Mouse (Mus musculus): Measurements from ENCODE around the gene Larp4. TPM values are rescaled to one million over a fixed set of nuclear protein-coding genes. Genes with fewer than 3 reads are reported as not detected.
A peak's percentile ranks its signal among the peaks of the same experiment; 100 is the strongest.

The Larp4 gene
- total RNA-seq, 2 experiments from 2014 or later, result 43.2 to 43.5 TPM

DNA sequence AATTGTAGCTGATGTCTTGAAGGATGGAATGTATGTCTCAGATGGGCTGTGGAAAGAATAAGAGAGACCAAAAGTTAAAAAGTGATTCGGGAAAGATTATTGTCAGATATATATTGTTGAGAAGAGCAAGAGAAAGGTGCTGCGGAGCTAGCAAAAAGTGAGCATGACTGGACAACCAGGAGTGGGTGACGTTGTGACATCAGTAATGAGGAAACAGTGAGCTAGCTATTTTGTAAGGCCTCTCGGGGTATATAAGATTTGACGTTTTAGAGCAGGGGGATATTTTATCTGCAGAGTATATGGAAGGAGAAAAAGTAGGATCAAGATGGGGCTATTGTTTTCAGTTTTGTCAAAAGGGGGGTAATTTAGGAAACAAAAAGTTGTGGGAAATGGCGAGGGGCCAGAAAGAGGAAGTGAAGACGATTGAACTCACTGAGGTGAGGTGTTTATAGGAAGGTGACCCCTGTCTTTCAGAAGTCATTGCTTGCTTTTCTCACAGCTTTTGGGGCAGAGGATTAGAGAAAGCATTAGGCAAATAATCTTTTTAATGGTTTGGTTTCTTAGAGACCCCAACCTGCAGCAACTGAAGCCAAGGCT is 34.9 kb downstream of the Larp4 start:
- no peak for DNase-seq

GRCm38 (mm10) chr15:100006180-100006579 is 36.3 kb downstream of the Larp4 start:
- DNase-seq, result no peak

DNA sequence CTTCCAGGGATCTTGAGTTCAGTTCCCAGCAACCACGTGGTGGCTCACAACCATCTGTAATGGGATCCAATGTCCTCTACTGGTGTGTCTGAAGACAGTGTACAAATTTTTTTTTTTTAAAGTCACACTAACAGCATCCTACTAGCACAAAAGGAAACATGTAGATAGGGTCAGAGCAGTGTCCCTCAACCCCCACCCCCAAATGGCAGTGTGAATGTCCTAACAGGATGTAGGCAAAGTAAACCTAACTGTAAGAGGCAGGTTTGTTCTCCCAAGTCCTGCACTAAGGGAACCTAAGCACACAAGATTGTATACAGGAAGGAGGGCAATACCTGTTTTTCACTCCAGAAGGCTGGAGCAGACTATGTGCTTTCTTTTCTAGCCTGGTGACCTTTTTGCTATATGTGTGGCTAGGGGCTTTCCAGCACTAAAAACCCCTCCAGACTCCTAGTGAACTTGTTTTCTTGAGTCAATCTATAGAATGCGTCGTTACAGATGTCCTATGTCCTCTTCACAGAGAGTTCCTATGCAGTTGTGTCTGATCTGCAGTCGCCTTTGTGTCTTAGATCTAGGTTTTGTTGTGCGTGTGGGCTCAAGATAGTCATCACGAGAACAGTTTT is 48.5 kb downstream of the Larp4 start:
- DNase-seq, result no peak

DNA sequence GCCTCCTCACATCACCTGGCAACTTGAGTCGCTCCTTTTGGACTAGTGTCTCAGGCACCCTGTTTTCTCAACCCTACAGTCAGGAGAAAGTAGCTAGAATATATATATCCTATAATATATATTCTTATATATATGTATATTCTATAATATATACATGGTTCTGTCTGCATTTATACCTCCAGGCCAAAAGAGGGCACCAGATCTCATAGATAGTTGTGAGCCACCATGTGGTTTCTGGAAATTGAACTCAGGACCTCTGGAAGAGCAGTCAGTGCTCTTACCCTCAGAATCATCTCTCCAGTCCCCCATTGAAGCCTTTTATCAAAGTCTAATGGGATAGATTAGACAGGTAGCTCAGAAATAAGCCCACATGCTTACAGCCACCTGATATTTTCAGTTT is 51.3 kb downstream of the Larp4 start:
- no peak for DNase-seq

DNA sequence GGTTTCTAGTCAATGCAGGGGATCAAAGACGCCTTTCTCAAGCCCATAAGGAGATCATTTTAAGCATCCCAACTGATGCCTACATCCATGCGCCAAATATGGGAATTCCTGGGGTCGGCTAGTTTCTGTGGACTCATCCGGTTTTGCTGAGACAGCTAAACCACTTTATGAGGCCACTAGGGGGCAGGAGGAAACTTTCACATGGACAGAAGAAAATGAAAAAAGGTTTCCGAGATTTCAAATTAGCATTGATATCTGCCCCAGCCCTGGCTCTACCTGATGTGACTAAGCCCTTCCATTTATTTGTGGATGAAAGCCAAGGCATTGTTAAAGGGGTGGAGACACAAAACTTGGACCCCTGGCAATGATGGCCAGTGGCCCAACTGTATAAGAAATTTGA is 53.1 kb downstream of the Larp4 start:
- no peak for DNase-seq

DNA sequence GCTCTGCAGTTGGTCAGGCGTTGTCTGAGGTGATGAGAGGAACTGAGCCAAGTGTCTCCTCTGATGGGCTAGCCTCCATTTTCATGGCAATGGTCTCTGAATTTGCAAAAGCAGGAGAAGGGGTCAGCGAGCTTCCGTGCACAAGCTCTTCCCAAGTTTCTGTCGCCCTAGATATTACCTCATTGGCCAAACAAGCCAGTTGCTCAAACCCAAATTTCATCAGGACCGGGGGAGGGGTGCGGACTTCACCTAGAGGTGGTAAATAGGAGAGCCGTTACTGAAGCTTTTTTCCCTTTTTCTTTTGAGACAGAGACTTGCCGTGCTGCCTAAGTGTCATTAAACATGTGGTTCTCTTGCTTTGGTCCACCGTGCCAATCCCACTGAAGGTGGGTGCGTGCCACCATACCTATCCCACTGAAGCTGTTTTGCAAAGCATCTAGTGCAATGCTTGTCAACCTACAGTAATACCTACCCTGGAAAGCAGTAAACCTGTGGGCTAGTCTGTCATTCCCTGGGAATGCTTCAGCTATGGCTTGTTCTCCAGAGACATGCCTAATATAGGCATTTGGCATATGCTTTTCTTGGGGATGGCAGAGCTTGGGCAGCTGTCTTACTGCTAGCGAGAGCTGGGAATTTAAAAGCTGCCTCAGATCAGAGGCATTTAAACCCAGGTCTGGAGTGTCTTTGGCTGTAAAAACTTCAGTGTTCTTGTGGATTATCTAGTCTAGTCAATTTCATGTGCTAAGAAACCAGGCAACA is 55.4 kb downstream of the Larp4 start:
- DNase-seq, result no peak

- no peak for DNase-seq
These were observed 58.3 kb downstream of the Larp4 start for GRCm38 (mm10) chr15:100028133-100028532.

DNA sequence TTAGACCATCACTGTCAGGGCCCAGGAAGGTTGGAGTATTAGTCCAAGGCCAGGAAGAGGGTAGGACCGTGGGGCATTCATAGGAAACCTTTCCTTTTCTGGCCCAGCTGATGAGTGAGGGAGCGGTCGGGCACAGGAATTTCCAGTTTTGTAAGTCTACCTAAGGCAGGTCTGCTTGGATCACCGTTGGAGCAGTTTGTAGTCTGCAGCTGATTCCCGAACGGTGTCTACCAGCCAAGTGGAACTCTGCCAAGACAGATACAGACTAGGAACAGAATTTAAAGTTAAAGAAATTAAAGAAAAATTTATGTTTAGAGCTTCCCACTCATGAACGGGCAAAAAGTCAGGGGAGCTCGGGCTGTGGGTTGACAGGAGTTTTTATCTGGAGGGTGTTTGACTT is 59.6 kb downstream of the Larp4 start:
- DNase-seq, result no peak

DNA sequence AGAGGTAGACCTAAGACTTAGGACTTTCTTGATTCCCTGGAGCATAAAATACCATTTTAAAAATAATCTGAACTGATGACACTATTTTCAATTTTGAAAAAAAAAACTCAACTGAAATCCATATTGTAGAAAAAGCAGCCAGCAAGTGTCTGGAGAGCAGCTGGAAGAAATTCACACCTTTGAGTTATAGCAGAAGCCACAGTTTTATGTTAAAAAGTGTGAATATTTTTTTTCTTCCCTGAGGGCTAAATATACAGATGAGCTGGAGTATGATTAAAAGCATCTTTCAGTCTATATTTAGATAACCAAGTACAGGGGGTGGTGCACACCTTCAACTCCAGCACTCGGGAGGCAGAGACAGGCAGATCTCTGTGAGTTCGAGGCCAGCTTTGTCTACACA is 60.0 kb downstream of the Larp4 start:
- DNase-seq, result no peak

DNA sequence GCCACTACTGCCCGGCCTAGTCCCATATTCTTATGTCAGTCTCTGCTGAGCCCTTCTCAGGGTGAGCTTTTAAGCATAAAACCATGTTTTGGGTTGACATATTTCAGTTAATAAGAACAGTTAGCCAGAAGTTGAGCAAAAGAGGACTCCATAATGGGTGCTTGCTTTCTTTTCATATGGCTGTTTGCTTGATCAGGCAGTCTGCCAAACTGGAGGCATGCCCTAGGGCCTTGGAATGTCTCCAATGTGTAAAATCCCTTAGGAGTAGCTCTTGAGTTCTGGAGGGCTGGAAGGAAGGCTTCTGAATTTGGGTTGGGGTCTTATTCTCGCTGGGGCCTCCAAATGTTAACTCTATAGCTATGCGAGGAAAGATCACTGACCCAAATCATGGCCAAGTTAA is 62.7 kb downstream of the Larp4 start:
- no peak for DNase-seq

DNA sequence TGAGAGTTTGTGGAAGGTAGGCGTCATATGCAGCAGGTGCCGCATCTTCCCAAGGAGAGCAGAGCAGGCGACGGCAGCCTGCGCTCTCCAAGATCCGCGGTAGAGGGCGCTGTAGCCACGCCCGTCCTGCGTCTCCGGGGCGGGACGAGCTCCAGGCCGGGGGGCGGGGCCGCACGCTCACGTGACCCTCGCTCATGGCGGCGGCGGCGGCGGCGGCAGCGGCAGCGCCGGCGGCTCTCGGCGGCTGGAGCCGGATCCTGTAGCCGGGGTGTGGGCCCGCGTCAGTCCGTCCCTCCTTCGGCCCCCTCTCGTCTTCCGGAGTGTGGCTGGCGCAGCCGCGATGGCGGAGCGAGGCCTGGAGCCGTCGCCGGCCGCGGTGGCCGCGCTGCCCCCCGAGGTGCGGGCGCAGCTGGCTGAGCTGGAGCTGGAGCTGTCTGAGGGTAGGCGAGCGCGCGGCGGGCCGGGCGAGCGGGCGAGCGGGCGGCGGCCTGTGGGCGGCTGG is 68.7 kb downstream of the Larp4 start, which contains the start of gene Dip2b:
Gene Dip2b (plus strand): TSS at position 195 of the 502 bp plus-strand sequence.
- peak; percentile 92 for DNase-seq

DNA sequence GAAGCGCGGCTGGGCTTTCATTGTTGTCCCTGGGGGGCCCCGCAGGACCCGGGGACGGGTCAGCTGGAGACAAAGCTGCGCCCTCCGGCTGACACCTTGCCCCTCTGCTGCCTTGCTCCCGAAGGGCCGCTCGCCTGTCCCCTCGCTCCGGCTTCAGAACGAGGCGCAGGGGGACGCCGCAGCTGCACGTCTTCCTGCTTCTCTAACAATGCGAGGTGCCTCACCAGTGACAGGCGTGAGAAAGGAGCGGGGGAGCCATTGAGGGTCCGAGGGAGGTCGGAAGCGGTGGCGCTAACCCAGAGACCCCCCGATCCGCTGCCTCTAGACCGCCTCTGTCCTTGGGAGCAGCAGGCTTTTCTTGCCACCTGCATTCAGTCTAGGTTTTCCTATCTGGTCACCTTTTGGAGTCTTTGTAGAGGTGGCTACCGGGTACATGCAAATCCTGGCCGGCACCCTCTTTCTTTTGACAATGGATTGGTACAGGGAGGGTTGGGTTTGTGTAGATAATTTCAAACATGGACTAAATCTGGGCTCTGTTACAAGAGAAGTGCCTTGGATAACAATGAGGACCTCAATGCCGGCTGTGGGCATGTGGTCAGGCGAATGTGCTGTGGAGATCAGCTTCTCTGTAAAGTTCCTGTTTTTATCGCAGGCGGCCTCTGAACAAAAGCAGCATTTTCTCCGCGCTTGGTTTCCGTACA is 69.3 kb downstream of the Larp4 start:
- peak; percentile 48 for DNase-seq

- DNase-seq, result peak; percentile 27
These were observed 70.8 kb downstream of the Larp4 start for GRCm38 (mm10) chr15:100040541-100041266.

DNA sequence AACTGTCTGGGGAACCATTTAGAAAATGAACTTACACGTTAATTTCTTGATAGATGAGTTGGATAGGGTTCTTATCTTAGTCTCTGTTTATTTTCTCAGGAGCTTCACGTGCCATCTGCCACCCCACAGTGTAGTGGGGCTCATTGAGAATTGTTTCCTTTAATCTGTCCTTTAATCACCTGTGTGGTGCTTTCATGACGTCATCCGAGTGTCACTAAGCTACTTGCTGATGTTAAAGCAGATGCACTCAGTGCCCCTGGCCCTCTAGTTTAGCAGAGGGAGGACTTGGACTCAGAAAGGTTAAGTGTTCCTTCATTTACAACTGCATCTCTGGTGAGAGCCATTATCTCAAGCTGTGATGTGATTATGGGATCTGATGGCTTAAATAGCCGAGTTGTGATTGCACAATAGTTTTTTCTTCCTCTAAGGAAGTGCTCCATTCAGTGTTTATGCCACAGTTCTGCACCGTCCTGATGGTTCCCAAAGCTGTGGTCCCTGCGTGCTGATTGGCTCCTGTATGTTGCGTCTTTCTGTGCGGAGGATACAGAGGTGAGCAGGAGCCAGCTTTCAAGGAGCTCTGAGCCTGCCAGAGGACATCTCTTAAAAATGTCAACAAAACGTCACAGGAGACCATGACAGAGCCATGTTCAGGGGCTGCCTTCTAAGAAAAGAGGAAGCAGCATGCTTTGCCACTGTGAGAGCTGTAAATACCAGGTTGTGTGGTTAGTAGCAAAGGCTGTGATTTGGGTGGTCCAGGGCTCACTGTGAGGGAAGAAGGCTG is 71.6 kb downstream of the Larp4 start:
- no peak for DNase-seq

GRCm38 (mm10) chr15:100042048-100042400 is 72.2 kb downstream of the Larp4 start:
- DNase-seq, result no peak

DNA sequence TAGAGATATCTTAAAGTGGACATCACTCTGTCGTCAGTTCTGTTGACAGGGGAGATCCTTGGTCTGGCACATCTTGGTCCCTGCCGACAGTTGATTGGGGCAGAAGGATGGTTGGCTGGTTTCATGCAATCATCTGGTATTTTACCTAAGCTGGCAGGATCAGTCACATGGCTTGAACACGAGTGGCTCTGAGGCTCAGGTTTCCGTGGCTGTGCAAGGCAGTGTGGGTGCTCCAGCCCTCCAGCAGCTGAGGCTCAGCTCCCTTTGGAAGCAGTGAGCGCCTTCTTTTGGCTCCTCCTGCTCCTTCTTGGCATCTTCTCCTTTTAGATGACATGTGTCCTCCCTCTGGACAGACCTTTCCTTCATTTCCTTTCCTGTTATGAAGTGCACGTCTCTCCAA is 75.7 kb downstream of the Larp4 start:
- DNase-seq, result peak; percentile 34

GRCm38 (mm10) chr15:100049496-100050087 is 79.7 kb downstream of the Larp4 start:
- no peak for DNase-seq

DNA sequence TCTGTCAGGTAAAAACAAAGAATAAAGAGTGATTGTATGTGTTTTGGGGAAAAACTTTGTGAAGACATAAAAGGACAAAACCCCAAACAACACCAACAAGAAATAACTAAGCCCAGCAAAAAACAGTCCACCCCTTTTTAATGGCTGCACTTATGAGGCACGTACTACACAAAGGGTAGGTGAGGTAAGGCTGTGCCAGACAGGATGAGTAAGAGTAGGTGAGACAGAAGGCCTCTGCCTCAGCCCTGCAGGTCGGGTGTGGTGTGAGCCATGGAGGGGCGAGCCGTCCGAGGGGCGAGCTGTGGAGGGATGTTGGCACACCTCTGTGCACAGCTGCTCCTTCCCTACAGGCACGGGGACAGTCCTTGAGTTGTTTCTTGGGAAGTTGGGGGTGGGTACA is 81.1 kb downstream of the Larp4 start:
- DNase-seq, result no peak

GRCm38 (mm10) chr15:100052726-100053125 is 82.9 kb downstream of the Larp4 start:
- DNase-seq, result no peak

DNA sequence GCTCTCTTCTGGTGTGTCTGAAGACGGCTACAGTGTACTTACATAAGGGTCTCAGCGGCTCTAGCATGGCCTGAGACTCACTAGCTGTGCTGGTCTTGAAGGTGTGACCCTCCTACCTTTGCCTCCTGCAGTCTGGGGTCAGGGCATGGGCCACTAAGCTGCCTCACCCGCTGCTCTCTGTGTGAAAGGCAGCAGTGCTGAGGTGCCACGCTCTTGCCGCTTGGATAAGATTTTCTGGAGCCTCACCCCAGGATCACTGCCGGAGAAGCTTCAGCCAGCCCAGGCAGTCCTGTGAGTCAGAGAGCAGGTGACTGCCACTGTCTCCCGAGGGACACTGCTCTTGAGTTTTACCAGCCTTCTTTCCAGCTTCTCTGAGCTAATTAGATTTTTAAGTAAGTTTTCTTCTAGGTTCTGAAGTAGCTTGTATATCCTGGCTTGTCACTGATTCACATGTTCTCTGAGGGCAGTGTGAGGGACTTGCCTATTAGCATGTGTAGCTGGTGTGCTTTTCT is 86.6 kb downstream of the Larp4 start:
- DNase-seq, result no peak

GRCm38 (mm10) chr15:100057698-100058097 is 87.8 kb downstream of the Larp4 start:
- no peak for DNase-seq

Measured in gastrocnemius, postnatal 25 days (tissue).